Mouse (Mus musculus): Measurements from ENCODE around the gene Nipa2. TPM values are rescaled to one million over a fixed set of nuclear protein-coding genes. Genes with fewer than 3 reads are reported as not detected.
A peak's percentile ranks its signal among the peaks of the same experiment; 100 is the strongest.
"Not testable (repeated sequence)": the region's sequence is repeated elsewhere in the genome, so short reads cannot be mapped to it uniquely, and the experiment has no call there.

Nipa2 gene
- polyA plus RNA-seq, 1 experiment from 2014 or later, result 44.8 TPM

DNA sequence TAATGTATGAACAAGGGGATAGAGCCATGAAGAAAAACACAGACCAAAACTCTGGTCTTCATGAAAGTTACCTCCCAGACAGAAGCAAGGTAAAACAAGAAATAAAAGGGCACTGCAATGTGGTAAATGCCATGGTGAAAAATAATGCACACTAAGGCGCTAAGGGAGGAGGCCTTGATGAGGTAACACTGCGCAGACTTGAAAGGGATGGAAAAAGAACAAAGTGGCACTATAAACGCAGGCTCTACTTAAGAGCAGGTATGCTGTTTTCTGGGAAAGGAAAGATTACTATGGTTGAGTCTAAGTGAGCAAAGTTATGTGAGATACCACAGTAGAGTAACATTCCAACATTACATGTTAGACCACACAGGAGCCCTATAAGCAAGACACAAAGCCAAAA lies 2.5 kb downstream of the Nipa2 start:
- no peak overlapping the region for H3K4me3 ChIP-seq (ENCODE audit: low read depth, low read length)
- H3K27me3 ChIP-seq (ENCODE audit: control insufficient read depth, insufficient read depth, low read length), result no peaks in the 10 kb centered on the region
- DNase-seq (ENCODE audit: low spot score, missing footprints) (no peak), ATAC-seq (ENCODE audit: low FRiP score) (no peak)
- H3K4me2 ChIP-seq, result no peak overlapping the region
- H3K36me3 ChIP-seq (ENCODE audit: control insufficient read depth, insufficient read depth, low read length), result no peaks in the 10 kb centered on the region
- no peaks in the 10 kb centered on the region; the same call in 1 of the 2 replicates for H3K9me3 ChIP-seq (ENCODE audit: control insufficient read depth, low read length)
- WGBS, result 92% methylated on average over 3 of the region's 3 CpGs
- peaks cover 4% of the 10 kb centered on the region; the same call in 1 of the 2 replicates for H3K4me1 ChIP-seq (ENCODE audit: control insufficient read depth, insufficient read depth, low read length)
- no peak overlapping the region for H3K9ac ChIP-seq (ENCODE audit: low read length)
- H3K27ac ChIP-seq (ENCODE audit: low read depth, low read length), result no peak overlapping the region

DNA sequence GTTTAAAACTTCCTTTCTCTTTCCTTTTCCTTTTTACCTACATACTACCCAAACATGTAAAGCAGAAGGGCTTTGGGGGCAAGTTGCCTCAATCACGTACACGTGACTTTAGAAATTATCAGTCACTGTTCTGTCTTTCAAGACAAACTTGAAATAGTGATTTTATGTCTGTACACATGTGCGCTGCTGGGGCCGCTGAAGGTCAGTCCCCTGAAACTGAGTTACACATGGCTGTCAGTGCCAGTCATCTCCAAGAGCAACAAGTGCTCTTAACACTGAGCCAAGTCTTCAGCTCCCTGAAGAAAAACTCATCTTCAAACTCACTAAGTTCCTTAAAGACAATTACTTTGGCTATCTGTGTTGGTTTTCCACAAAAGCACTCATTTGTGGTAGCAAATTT lies 4.4 kb downstream of the Nipa2 start:
- H3K9me3 ChIP-seq (ENCODE audit: control insufficient read depth, low read length), result no peaks in the 10 kb centered on the region; the same call in 1 of the 2 replicates
- H3K4me2 ChIP-seq, result no peak overlapping the region
- H3K27me3 ChIP-seq (ENCODE audit: control insufficient read depth, insufficient read depth, low read length), result no peaks in the 10 kb centered on the region
- peaks cover 2% of the 10 kb centered on the region; the same call in 1 of the 2 replicates for H3K36me3 ChIP-seq (ENCODE audit: control insufficient read depth, insufficient read depth, low read length)
- H3K4me3 ChIP-seq (ENCODE audit: low read depth, low read length), result no peak overlapping the region
- ATAC-seq (ENCODE audit: low FRiP score) (no peak), DNase-seq (ENCODE audit: low spot score, missing footprints) (no peak)
- 98% methylated on average over 4 of the region's 4 CpGs for WGBS
- H3K4me1 ChIP-seq (ENCODE audit: control insufficient read depth, insufficient read depth, low read length), result peaks cover 2% of the 10 kb centered on the region; the same call in 1 of the 2 replicates
- H3K9ac ChIP-seq (ENCODE audit: low read length), result no peak overlapping the region
- no peak overlapping the region for H3K27ac ChIP-seq (ENCODE audit: low read depth, low read length)

DNA sequence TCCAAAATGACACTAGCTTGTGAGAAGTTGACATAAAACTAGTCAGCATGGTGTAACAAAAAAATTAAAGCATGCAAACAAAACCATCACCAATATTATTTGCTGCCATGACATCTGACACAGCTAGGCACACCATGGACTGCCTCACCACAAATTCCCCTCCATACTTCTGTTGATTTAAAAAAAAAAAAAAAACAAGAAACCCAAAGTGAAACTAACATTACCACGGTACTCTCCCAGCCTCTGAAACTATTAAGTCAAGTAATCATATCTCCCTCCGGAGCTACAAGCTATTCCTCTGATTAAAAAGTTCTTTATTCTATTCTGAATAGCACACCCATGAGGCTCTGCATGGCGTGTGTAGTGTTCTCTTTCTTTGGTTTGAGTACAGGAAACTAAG lies 5.1 kb downstream of the Nipa2 start:
- no peak for ATAC-seq (ENCODE audit: low FRiP score)

DNA sequence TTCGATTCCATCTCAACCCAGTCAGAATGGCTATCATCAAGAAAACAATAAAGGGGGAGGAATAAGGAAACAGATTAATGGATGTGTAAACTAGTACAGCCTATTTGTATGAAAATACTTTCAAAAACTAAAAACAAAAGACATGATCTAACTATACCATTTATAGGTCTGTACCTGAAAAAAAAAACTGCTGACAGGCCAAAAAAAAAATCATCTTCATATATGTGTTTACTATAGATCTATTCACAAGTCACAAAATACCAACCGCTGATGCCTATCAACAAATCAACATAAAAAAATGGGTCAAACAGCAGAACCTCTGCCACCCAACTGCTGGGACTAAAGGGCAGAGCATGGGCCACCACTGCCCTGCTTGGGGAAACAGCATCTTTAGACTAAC lies 6.2 kb downstream of the Nipa2 start:
- Histone ChIP-seq H3K9ac (ENCODE audit: low read length) (no peak overlapping the region), H3K4me1 (ENCODE audit: control insufficient read depth, insufficient read depth, low read length) (no peaks in the 10 kb centered on the region), H3K36me3 (ENCODE audit: control insufficient read depth, insufficient read depth, low read length) (peaks cover 2% of the 10 kb centered on the region; the same call in 1 of the 2 replicates), H3K27ac (ENCODE audit: low read depth, low read length) (no peak overlapping the region), H3K4me3 (ENCODE audit: low read depth, low read length) (no peak overlapping the region), H3K9me3 (ENCODE audit: control insufficient read depth, low read length) (no peaks in the 10 kb centered on the region; the same call in 1 of the 2 replicates), H3K4me2 (no peak overlapping the region), H3K27me3 (ENCODE audit: control insufficient read depth, insufficient read depth, low read length) (no peaks in the 10 kb centered on the region)
- ATAC-seq (ENCODE audit: low FRiP score) (no peak), DNase-seq (ENCODE audit: low spot score, missing footprints) (no peak)
- 98% methylated on average over 2 of the region's 2 CpGs for WGBS

More for the DNA sequence above, 5.1 kb downstream of the Nipa2 start:
- H3K4me3 ChIP-seq (ENCODE audit: low read depth, low read length), result no peak overlapping the region
- no peak overlapping the region for H3K9ac ChIP-seq (ENCODE audit: low read length)
- WGBS, result 93% methylated on average over 3 of the region's 3 CpGs
- DNase-seq (ENCODE audit: low spot score, missing footprints), result no peak
- no peak overlapping the region for H3K4me2 ChIP-seq
- H3K9me3 ChIP-seq (ENCODE audit: control insufficient read depth, low read length), result no peaks in the 10 kb centered on the region; the same call in 1 of the 2 replicates
- H3K27me3 ChIP-seq (ENCODE audit: control insufficient read depth, insufficient read depth, low read length), result no peaks in the 10 kb centered on the region
- no peaks in the 10 kb centered on the region for H3K4me1 ChIP-seq (ENCODE audit: control insufficient read depth, insufficient read depth, low read length)
- no peak overlapping the region for H3K27ac ChIP-seq (ENCODE audit: low read depth, low read length)
- peaks cover 2% of the 10 kb centered on the region; the same call in 1 of the 2 replicates for H3K36me3 ChIP-seq (ENCODE audit: control insufficient read depth, insufficient read depth, low read length)

DNA sequence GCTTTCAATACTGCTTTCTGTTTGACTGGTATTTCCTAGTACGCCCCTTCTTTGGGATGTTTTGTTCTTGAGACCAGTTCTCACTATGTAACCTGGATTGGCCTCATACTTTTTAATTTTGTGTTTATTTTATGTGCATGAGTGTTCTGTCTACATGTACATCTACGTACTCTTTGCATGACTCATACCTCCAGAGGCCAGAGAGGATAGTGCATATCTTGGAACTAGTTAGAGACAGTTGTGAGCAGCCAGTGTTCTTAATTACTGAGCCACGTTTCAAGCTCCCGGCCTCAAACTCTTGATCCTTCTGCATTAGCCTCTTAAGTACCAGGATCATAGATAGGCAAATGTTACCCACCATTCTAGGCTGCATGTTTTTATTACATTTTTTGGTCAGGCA lies 23.9 kb downstream of the Nipa2 start:
- Histone ChIP-seq H3K4me3 (ENCODE audit: low read depth, low read length) (no peak overlapping the region), H3K9ac (ENCODE audit: low read length) (no peak overlapping the region), H3K9me3 (ENCODE audit: control insufficient read depth, low read length) (no peaks in the 10 kb centered on the region), H3K4me1 (ENCODE audit: control insufficient read depth, insufficient read depth, low read length) (no peaks in the 10 kb centered on the region), H3K36me3 (ENCODE audit: control insufficient read depth, insufficient read depth, low read length) (no peaks in the 10 kb centered on the region), H3K27me3 (ENCODE audit: control insufficient read depth, insufficient read depth, low read length) (no peaks in the 10 kb centered on the region), H3K4me2 (no peak overlapping the region), H3K27ac (ENCODE audit: low read depth, low read length) (no peak overlapping the region)
- ATAC-seq (ENCODE audit: low FRiP score), result no peak
- no peak for DNase-seq (ENCODE audit: low spot score, missing footprints)
- WGBS, result 92% methylated on average over 4 of the region's 4 CpGs

DNA sequence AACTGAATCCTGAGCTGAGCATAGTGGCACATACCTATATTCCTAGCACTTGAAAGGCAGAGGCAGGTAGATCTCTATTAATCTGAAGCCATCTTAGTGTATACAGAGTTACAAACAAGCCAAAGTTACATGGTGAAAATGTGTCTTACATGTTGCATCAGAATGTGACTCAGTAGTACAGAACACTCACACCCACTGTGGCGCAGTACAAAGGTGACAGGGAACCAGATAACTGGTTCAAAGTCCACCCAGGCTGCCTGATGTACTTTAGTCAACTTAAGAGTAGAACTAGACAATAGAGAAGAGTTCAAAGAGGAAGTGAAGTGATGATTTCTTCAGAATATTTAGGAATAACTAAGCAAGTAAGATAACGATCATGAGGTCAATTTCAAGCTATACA lies 27.3 kb downstream of the Nipa2 start:
- Histone ChIP-seq H3K36me3 (ENCODE audit: control insufficient read depth, insufficient read depth, low read length) (peaks cover 5% of the 10 kb centered on the region; the same call in 1 of the 2 replicates), H3K9ac (ENCODE audit: low read length) (no peak overlapping the region), H3K4me1 (ENCODE audit: control insufficient read depth, insufficient read depth, low read length) (no peaks in the 10 kb centered on the region), H3K27me3 (ENCODE audit: control insufficient read depth, insufficient read depth, low read length) (no peaks in the 10 kb centered on the region), H3K27ac (ENCODE audit: low read depth, low read length) (no peak overlapping the region), H3K9me3 (ENCODE audit: control insufficient read depth, low read length) (no peaks in the 10 kb centered on the region), H3K4me3 (ENCODE audit: low read depth, low read length) (no peak overlapping the region), H3K4me2 (no peak overlapping the region)
- ATAC-seq (ENCODE audit: low FRiP score) (no peak), DNase-seq (ENCODE audit: low spot score, missing footprints) (no peak)
- 96% methylated on average over 2 of the region's 2 CpGs for WGBS

DNA sequence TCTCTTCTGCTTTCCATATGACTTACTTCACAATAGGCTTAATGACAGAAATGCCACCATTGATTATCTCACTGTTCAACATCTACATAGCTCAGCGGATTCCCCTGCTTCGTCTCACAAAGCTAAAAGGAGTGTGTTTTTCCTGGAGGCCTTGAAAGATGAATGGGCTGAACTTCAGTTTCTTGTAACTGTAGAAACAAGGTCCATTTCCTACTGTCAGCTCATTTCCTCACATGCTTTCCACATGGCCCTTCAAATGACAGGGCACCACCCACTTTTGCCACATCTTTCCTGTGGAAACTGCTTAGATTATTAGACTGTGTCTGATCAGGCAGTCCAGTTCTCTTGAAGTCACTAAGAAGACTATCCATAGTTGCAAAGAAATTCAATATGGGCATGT lies 33.6 kb downstream of the Nipa2 start:
- Histone ChIP-seq H3K27me3 (ENCODE audit: control insufficient read depth, insufficient read depth, low read length) (no peaks in the 10 kb centered on the region), H3K27ac (ENCODE audit: low read depth, low read length) (no peak overlapping the region), H3K4me2 (no peak overlapping the region), H3K36me3 (ENCODE audit: control insufficient read depth, insufficient read depth, low read length) (peaks cover 11% of the 10 kb centered on the region; the same call in 1 of the 2 replicates), H3K9ac (ENCODE audit: low read length) (no peak overlapping the region), H3K4me3 (ENCODE audit: low read depth, low read length) (no peak overlapping the region), H3K9me3 (ENCODE audit: control insufficient read depth, low read length) (no peaks in the 10 kb centered on the region), H3K4me1 (ENCODE audit: control insufficient read depth, insufficient read depth, low read length) (no peaks in the 10 kb centered on the region)
- ATAC-seq (ENCODE audit: low FRiP score), result no peak
- DNase-seq (ENCODE audit: low spot score, missing footprints), result no peak
- 89% methylated on average over 2 of the region's 2 CpGs for WGBS

DNA sequence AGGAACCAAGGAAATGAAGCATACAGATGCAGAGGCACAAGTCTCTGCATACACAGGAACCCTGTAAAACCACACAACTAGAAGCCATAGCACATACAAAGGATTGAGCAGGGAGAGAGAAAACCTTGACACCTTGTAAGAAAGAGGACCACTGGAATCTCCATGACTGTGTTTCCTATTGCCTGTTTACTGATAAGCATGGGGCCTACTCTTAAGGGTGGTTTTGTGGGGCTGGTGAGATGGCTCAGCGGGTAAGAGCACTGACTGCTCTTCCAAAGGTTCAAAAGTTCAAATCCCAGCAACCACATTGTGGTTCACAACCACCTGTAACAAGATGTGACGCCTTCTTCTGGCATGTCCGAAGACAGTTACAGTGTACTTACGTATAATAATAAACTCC lies 35.0 kb downstream of the Nipa2 start:
- WGBS, result 94% methylated on average over 4 of the region's 4 CpGs
- Histone ChIP-seq H3K9me3 (ENCODE audit: control insufficient read depth, low read length) (no peaks in the 10 kb centered on the region), H3K27me3 (ENCODE audit: control insufficient read depth, insufficient read depth, low read length) (no peaks in the 10 kb centered on the region), H3K4me1 (ENCODE audit: control insufficient read depth, insufficient read depth, low read length) (no peaks in the 10 kb centered on the region), H3K27ac (ENCODE audit: low read depth, low read length) (no peak overlapping the region), H3K36me3 (ENCODE audit: control insufficient read depth, insufficient read depth, low read length) (peaks cover 11% of the 10 kb centered on the region; the same call in 1 of the 2 replicates), H3K4me2 (no peak overlapping the region), H3K4me3 (ENCODE audit: low read depth, low read length) (no peak overlapping the region), H3K9ac (ENCODE audit: low read length) (no peak overlapping the region)
- ATAC-seq (ENCODE audit: low FRiP score), result no peak
- no peak for DNase-seq (ENCODE audit: low spot score, missing footprints)

DNA sequence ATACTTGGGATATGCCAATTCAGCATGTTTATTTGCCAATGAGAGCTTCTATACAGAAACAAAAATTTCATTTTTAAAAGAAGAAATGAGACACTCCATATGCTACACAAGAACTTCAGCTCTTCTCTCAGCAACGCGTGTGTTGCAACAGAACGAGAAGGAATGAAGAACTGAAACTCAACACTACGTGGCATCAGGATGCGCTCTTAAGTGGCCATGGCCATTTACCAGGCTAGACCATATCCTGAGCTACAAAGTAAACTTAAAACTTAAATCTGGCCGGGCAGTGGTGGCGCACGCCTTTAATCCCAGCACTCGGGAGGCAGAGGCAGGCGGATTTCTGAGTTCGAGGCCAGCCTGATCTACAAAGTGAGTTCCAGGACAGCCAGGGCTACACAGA lies 43.9 kb downstream of the Nipa2 start:
- not testable (repeated sequence) for H3K9ac ChIP-seq (ENCODE audit: low read length); H3K4me1 ChIP-seq (ENCODE audit: control insufficient read depth, insufficient read depth, low read length); H3K36me3 ChIP-seq (ENCODE audit: control insufficient read depth, insufficient read depth, low read length); H3K27me3 ChIP-seq (ENCODE audit: control insufficient read depth, insufficient read depth, low read length); H3K4me3 ChIP-seq (ENCODE audit: low read depth, low read length); ATAC-seq (ENCODE audit: low FRiP score); H3K9me3 ChIP-seq (ENCODE audit: control insufficient read depth, low read length); H3K4me2 ChIP-seq; H3K27ac ChIP-seq (ENCODE audit: low read depth, low read length)
- WGBS, result 94% methylated on average over 11 of the region's 11 CpGs
- peak; percentile 73 for DNase-seq (ENCODE audit: low spot score, missing footprints)
